Mouse (Mus musculus) cortical plate, adult 2 months (tissue): ENCODE data around the gene Mthfs.

Source experiments
- CTCF ChIP-seq: fragments of 200-500 bp; IDR thresholded peaks from 2 replicates; pipeline ENCODE4 v1.5.1; 2011; ENCODE audit warnings: mild to moderate bottlenecking, control low read depth, low read length; ENCODE audit not compliant: insufficient read depth; ENCODE audit errors: extremely low read depth
- POLR2A ChIP-seq: fragments of 200-500 bp; IDR thresholded peaks from 2 replicates; pipeline ENCODE4 v1.6.1; 2011; ENCODE audit warnings: mild to moderate bottlenecking, low read length, control low read depth; ENCODE audit not compliant: insufficient read depth; ENCODE audit errors: extremely low read depth

DNA sequence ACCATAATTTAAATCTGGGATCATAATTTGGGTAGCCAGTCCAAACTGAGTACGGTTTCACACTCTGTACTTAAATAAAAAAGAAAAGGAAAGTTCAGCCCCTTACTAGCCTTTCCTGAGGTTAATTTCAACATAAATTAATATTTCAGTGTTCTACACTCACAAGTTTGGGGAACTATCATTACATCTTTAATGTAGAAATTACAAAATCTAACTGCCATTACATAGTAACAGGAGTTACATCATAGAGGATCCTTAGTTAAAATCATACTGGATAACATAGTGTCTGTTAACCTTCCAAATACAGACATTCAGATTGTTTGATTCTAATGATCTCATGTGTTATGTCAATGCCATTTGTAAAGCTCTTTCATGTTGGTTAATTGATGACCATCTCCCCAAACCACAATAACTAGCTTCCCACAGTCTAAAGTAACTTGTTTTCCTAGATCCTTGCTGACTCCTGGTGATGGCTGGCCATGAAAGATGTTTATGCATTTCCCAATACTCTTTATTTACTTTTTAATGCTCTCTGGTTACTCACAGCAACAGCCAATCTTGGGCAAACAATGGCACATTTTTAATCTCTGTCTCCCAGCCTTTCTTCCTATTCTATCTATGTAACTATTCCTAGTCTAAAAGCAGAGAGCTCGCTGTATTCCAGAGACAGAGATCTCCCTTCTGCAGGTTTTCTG lies 72.0 kb downstream of the Mthfs start:
- no peak for TF ChIP-seq POLR2A
- TF ChIP-seq CTCF: no peak
